Mouse (Mus musculus): ENCODE results near the gene Snx5. TPM values are rescaled to one million over a fixed set of nuclear protein-coding genes. Genes with fewer than 3 reads are reported as not detected.

Snx5 gene
- polyA plus RNA-seq, 1 experiment from 2014 or later, result 139 TPM

DNA sequence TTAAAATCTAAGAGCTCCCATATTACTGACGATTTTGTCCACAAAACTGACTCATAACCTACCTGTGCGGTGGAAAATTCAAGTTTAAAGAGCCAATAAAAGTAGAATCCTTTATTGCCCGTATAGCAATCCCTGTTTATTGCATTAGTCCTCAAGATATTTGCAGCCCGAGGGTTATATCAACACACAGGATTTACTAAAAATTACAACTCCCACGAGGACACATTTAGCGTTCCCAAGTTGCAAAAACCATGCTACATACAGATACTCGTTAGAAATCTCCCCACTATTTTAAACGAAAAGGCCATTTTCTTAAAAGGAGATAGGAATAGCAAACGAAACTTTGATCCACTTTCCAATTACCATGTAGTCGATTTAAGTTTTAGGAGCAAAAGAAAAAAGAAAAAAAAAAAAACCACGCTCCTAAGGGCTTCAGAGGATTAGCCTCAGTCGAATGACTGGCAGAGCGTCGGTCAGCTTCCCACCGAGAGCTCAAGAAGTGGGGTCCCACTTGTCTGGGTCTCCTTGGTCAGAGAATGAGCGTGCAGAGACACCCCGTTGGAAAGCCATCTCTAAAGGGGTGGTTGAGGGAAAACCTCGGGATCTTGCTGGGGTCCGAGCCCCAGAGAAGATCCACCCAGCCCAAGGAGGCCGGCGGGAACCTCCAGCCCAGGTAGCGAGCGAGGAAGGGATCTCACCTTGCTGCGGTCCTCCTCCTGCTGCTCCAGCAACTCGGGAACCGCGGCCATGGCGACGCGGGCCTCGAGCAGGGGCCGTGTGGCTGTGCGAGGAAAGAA lies 829 bp downstream of the Snx5 start:
- H3K4me1 ChIP-seq (ENCODE audit: control insufficient read depth, insufficient read depth, low read length), result no peaks in the 10 kb centered on the region; the same call in 1 of the 2 replicates
- ATAC-seq (ENCODE audit: insufficient number of reproducible peaks, low FRiP score, low TSS enrichment, low read depth), result no peak
- H3K36me3 ChIP-seq (ENCODE audit: control insufficient read depth, insufficient read depth, low read length), result no peaks in the 10 kb centered on the region

DNA sequence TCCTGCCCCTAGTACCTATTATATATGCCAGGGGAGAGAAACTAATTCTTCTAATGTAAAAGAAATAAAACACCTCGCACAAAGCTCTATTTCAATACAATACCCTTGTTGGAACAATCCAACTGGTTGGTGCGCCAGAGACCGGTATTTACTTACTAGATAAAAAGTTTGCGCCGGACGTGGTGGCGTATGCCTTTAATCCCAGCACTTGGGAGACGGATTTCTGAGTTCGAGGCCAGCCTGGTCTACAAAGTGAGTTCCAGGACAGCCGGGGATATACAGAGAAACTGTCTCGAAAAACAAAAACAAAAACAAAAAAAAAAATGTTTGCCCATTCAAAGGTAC lies 1.4 kb downstream of the Snx5 start:
- ATAC-seq (ENCODE audit: insufficient number of reproducible peaks, low FRiP score, low TSS enrichment, low read depth), result no peak
- Histone ChIP-seq H3K4me1 (ENCODE audit: control insufficient read depth, insufficient read depth, low read length) (no peaks in the 10 kb centered on the region; the same call in 1 of the 2 replicates), H3K9me3 (ENCODE audit: control insufficient read depth, low read length) (no peaks in the 10 kb centered on the region), H3K4me3 (ENCODE audit: low read depth, low read length) (peak overlapping the region; percentile 96), H3K9ac (ENCODE audit: low read length) (peak overlapping the region; percentile 99; the same call in 1 of the 2 replicates), H3K4me2 (ENCODE audit: low read depth, severe bottlenecking) (peak overlapping the region; percentile 61), H3K36me3 (ENCODE audit: control insufficient read depth, insufficient read depth, low read length) (no peaks in the 10 kb centered on the region), H3K27me3 (ENCODE audit: control insufficient read depth, insufficient read depth, low read length) (no peaks in the 10 kb centered on the region), H3K27ac (replicated peaks; ENCODE audit: low read depth, low read length) (no peak overlapping the region)
- DNase-seq (ENCODE audit: low spot score), result no peak
- WGBS, result under 1% methylated on average over 11 of the region's 11 CpGs

More for the DNA sequence above, 829 bp downstream of the Snx5 start:
- Histone ChIP-seq H3K4me3 (ENCODE audit: low read depth, low read length) (peak overlapping the region; percentile 96), H3K9me3 (ENCODE audit: control insufficient read depth, low read length) (no peaks in the 10 kb centered on the region), H3K27me3 (ENCODE audit: control insufficient read depth, insufficient read depth, low read length) (no peaks in the 10 kb centered on the region), H3K9ac (ENCODE audit: low read length) (peak overlapping the region; percentile 99), H3K4me2 (ENCODE audit: low read depth, severe bottlenecking) (peak overlapping the region; percentile 61), H3K27ac (replicated peaks; ENCODE audit: low read depth, low read length) (peak overlapping the region; percentile 94)
- WGBS, result under 1% methylated on average over 24 of the region's 33 CpGs
- no peak for DNase-seq (ENCODE audit: low spot score)

DNA sequence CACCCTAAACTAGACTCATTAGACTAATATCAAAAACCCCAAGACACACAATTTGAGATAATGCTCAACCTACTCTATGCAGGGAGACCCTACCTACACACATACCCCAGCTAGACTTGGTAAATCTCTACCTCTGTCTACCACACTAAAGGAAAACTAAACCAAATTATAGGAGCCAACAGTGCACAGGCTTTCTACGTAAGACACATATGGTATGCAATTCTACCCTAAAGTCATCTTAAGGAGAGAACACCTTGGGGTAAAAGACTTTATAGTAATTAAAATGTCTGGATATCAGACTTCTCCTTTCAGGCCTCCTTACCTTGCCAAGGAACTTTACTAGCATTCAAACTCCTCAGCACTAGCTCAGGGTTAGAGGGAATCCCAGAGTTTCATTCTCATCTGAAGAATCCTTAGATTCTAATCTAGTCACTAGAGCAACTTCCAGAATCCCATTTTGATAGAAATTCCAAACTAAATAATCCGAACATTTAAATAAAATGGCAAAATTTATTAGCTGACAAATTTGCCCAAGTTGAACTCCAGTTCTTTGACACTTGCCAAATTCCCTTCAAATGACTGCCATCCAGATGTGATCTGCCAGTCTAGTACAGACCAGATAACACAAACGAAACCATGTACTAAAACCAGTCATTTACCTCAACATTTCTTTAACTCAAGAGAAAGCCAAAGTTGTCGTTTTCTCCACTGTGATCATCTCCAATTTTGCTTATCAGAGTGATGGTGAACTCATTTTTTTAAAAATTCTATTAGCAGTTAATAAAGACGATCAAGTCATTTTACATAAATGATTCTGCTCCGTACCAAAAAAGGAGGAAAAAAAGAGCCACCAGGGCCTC lies 2.0 kb downstream of the Snx5 start:
- Histone ChIP-seq H3K9ac (ENCODE audit: low read length) (peak overlapping the region; percentile 99; the same call in 1 of the 2 replicates), H3K27me3 (ENCODE audit: control insufficient read depth, insufficient read depth, low read length) (no peaks in the 10 kb centered on the region), H3K36me3 (ENCODE audit: control insufficient read depth, insufficient read depth, low read length) (no peaks in the 10 kb centered on the region), H3K4me3 (ENCODE audit: low read depth, low read length) (peak overlapping the region; percentile 96), H3K4me2 (ENCODE audit: low read depth, severe bottlenecking) (peak overlapping the region; percentile 61), H3K9me3 (ENCODE audit: control insufficient read depth, low read length) (no peaks in the 10 kb centered on the region), H3K4me1 (ENCODE audit: control insufficient read depth, insufficient read depth, low read length) (no peaks in the 10 kb centered on the region; the same call in 1 of the 2 replicates), H3K27ac (replicated peaks; ENCODE audit: low read depth, low read length) (no peak overlapping the region)
- DNase-seq (ENCODE audit: low spot score) (no peak), ATAC-seq (ENCODE audit: insufficient number of reproducible peaks, low FRiP score, low TSS enrichment, low read depth) (no peak)
- WGBS, result 6% methylated on average over 6 of the region's 6 CpGs

DNA sequence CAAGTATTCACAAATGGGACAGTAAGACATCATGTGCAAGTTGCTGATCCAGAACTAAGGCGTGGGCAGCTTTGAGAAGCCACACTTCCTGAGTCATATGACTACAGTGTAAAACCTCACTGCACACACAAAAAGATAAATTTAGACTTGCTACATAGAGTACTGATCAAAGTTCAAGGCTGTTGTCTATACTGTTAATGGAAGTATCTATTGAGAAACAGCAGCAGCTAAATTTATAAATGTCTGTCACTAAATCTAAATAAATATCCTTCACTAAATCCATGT lies 3.0 kb downstream of the Snx5 start:
- Histone ChIP-seq H3K36me3 (ENCODE audit: control insufficient read depth, insufficient read depth, low read length) (no peaks in the 10 kb centered on the region), H3K4me2 (ENCODE audit: low read depth, severe bottlenecking) (peak overlapping the region; percentile 61; the same call in 1 of the 2 replicates), H3K4me1 (ENCODE audit: control insufficient read depth, insufficient read depth, low read length) (no peaks in the 10 kb centered on the region; the same call in 1 of the 2 replicates), H3K9ac (ENCODE audit: low read length) (no peak overlapping the region), H3K27me3 (ENCODE audit: control insufficient read depth, insufficient read depth, low read length) (no peaks in the 10 kb centered on the region), H3K4me3 (ENCODE audit: low read depth, low read length) (no peak overlapping the region), H3K9me3 (ENCODE audit: control insufficient read depth, low read length) (no peaks in the 10 kb centered on the region), H3K27ac (replicated peaks; ENCODE audit: low read depth, low read length) (no peak overlapping the region)
- DNase-seq (ENCODE audit: low spot score), result no peak
- ATAC-seq (ENCODE audit: insufficient number of reproducible peaks, low FRiP score, low TSS enrichment, low read depth), result no peak
- 44% methylated on average over 1 of the region's 1 CpGs for WGBS

DNA sequence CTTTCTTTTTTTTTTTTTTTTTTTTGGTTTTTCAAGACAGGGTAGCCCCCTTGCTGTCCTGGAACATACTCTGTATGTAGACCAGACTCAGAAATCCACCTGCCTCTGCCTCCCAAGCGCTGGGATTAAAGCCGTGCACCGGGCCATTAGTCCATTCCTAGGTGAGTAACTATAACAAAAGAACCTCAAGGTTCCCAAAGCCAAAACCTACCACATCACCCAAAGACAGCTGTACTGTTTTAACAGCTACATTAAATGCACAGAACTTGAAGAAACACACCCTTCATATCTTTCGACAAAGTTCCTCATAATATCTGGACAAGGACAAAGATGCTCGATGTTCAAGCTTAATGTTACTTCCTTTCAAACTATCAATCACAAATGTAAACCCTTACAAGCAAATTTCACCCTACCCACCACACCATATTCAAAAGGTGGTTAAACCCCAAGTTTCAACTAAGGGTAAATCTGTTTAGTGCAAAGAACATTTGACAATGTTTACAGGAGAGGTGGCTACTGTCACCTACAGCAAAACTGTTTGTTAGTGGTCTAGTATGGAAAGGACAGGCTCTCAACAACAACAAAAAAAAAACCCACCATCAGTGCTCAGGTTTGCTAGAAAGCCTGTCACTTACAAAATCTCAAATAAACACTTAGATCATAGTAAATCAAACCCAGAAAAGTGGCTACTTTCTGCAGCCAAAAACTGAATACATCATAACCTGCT lies 3.5 kb downstream of the Snx5 start:
- H3K9ac ChIP-seq (ENCODE audit: low read length), result no peak overlapping the region
- H3K4me2 ChIP-seq (ENCODE audit: low read depth, severe bottlenecking), result no peak overlapping the region
- H3K4me3 ChIP-seq (ENCODE audit: low read depth, low read length), result no peak overlapping the region
- H3K27ac ChIP-seq (replicated peaks; ENCODE audit: low read depth, low read length), result no peak overlapping the region
- H3K36me3 ChIP-seq (ENCODE audit: control insufficient read depth, insufficient read depth, low read length), result no peaks in the 10 kb centered on the region
- no peaks in the 10 kb centered on the region for H3K27me3 ChIP-seq (ENCODE audit: control insufficient read depth, insufficient read depth, low read length)
- DNase-seq (ENCODE audit: low spot score) (no peak), ATAC-seq (ENCODE audit: insufficient number of reproducible peaks, low FRiP score, low TSS enrichment, low read depth) (no peak)
- 50% methylated on average over 5 of the region's 5 CpGs for WGBS
- no peaks in the 10 kb centered on the region; the same call in 1 of the 2 replicates for H3K4me1 ChIP-seq (ENCODE audit: control insufficient read depth, insufficient read depth, low read length)
- no peaks in the 10 kb centered on the region for H3K9me3 ChIP-seq (ENCODE audit: control insufficient read depth, low read length)

DNA sequence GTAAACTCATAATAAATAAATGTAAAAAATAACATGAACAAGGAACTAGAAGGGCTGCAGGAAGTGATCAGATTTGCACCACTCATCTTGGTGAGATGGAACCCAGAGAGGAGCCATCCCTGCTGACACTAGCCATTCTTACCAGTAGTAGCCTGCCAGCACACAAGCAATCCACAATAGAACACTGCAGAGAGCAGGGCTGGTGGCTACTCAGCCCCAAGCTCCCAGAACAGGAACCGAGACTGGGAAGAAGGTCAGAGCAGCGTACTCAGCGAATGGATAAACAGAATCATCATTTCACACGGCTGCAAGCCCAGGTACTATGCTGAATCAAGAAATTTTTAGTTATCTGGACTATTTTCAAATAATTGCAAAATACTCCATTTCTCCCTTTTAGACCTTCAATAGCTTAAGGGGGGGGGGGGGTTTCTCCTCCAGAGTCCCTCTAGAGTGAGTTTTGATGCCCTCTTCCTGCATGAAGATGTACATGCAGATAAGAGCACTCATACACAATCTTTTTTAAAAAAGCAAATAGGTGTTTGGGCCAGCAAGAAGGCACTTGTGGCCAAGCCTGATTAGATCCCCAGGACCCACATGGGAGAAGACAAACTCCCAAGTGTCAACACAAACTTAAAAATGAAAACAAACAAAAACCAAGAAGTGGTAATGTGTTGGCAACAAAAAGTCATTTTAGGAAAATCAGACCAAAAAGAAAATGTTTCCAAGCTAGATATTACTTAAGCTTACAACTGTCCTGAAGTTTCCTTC lies 4.6 kb downstream of the Snx5 start:
- ATAC-seq (ENCODE audit: insufficient number of reproducible peaks, low FRiP score, low TSS enrichment, low read depth) (no peak), DNase-seq (ENCODE audit: low spot score) (no peak)
- no peaks in the 10 kb centered on the region for H3K27me3 ChIP-seq (ENCODE audit: control insufficient read depth, insufficient read depth, low read length)
- 66% methylated on average over 4 of the region's 4 CpGs for WGBS
- no peak overlapping the region for H3K27ac ChIP-seq (replicated peaks; ENCODE audit: low read depth, low read length)
- H3K9ac ChIP-seq (ENCODE audit: low read length), result no peak overlapping the region
- no peaks in the 10 kb centered on the region; the same call in 1 of the 2 replicates for H3K4me1 ChIP-seq (ENCODE audit: control insufficient read depth, insufficient read depth, low read length)
- no peak overlapping the region for H3K4me3 ChIP-seq (ENCODE audit: low read depth, low read length)
- no peaks in the 10 kb centered on the region for H3K36me3 ChIP-seq (ENCODE audit: control insufficient read depth, insufficient read depth, low read length)
- no peak overlapping the region for H3K4me2 ChIP-seq (ENCODE audit: low read depth, severe bottlenecking)
- no peaks in the 10 kb centered on the region for H3K9me3 ChIP-seq (ENCODE audit: control insufficient read depth, low read length)

DNA sequence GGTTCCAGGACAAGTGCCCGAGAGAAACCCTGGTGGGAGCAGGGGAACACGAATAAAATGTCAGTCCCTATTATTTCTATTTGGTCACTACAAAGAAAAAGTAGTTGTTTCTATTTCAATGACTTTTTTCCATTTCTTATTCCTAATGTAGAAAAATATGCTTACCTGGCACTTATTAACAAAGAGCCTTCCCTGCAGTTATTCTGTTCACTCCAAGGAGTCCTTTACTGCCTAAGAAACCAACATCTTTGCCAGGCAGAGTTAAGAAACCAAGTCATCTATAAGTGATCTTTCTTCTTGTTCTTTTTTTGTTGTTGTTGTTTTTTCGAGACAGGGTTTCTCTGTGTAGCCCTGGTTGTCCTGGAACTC lies 5.6 kb downstream of the Snx5 start:
- WGBS, result 81% methylated on average over 3 of the region's 3 CpGs
- ATAC-seq (ENCODE audit: insufficient number of reproducible peaks, low FRiP score, low TSS enrichment, low read depth) (no peak), DNase-seq (ENCODE audit: low spot score) (no peak)
- no peak overlapping the region for H3K27ac ChIP-seq (replicated peaks; ENCODE audit: low read depth, low read length)
- no peak overlapping the region for H3K4me3 ChIP-seq (ENCODE audit: low read depth, low read length)
- H3K4me1 ChIP-seq (ENCODE audit: control insufficient read depth, insufficient read depth, low read length), result no peaks in the 10 kb centered on the region; the same call in 1 of the 2 replicates
- H3K9ac ChIP-seq (ENCODE audit: low read length), result no peak overlapping the region
- no peaks in the 10 kb centered on the region for H3K9me3 ChIP-seq (ENCODE audit: control insufficient read depth, low read length)
- H3K27me3 ChIP-seq (ENCODE audit: control insufficient read depth, insufficient read depth, low read length), result no peaks in the 10 kb centered on the region
- no peak overlapping the region for H3K4me2 ChIP-seq (ENCODE audit: low read depth, severe bottlenecking)
- no peaks in the 10 kb centered on the region for H3K36me3 ChIP-seq (ENCODE audit: control insufficient read depth, insufficient read depth, low read length)

All from limb, embryonic 11.5 days (tissue).